Mouse (Mus musculus): ENCODE data around the gene Amigo2. TPM values are rescaled to one million over a fixed set of nuclear protein-coding genes. Genes with fewer than 3 reads are reported as not detected.

Amigo2 gene
- polyA plus RNA-seq, 1 experiment: 2.5 TPM

DNA sequence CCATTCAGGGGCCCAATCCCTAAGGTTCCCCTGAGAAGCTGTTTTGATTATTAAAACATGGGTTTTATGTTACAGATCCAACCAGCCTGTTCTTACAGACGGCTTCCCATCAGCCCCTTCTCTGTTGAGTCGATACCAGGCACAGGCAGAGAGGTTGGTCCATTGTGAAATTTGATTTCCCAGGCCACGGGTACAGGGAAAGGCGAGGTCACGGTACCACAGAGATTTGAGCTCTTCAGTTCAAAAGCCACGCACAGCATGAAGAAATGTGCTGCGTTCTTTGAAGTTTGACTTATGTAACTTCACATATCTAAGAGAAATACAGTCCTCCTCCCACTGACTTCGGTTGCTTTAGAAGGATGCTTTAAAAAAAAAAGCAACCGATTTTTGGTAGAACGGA, 39.6 kb upstream of the Amigo2 start:
- no peaks in the 10 kb centered on the region for H3K4me1 ChIP-seq (replicated peaks; ENCODE audit: control insufficient read depth, insufficient read depth, low read length)
- H3K36me3 ChIP-seq (ENCODE audit: control insufficient read depth, insufficient read depth, low read length): no peaks in the 10 kb centered on the region
- TF ChIP-seq POLR2A (IDR thresholded peaks at IDR 0.05; ENCODE audit: control insufficient read depth, extremely low read depth, insufficient read depth, low read length, poor library complexity) (no peak), CTCF (IDR thresholded peaks at IDR 0.05; ENCODE audit: borderline replicate concordance, control insufficient read depth, extremely low read depth, insufficient read depth, low read length, poor library complexity) (no peak)
- 83% methylated on average over 10 of the region's 10 CpGs for WGBS
- no peaks in the 10 kb centered on the region for H3K27me3 ChIP-seq (ENCODE audit: control insufficient read depth, insufficient read depth, low read length)
- DNase-seq: no peak
- H3K4me3 ChIP-seq (ENCODE audit: control insufficient read depth, insufficient read depth, low read length): no peak overlapping the region
- H3K27ac ChIP-seq (ENCODE audit: control insufficient read depth, insufficient read depth, low read length): no peak overlapping the region

DNA sequence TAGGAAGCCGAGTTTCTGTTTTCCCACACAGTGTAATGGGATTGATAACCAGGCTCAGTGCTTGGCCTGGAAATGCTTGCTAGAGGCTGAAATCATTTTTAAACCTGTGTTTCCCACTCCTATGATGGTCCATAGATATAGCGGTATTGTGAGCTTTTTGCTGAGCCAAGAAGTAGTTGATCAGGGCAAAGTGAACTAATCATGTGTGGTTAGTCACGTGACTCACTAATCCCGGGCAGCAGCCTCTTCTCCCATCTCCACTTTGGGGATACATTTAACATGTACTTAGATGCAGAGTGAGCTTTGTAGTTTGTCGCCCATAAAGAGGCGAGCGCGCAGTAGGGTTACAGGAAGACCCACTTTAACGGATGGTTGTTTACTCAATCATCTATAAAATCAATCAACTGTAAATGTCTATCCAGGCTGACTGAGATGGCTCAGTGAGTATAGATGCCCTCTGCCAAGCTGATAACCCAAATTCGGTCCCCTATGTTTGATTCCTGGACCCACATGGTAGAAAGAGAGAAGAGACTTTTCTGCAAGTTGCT, 38.7 kb upstream of the Amigo2 start:
- 95% methylated on average over 10 of the region's 10 CpGs for WGBS
- no peaks in the 10 kb centered on the region for H3K4me1 ChIP-seq (replicated peaks; ENCODE audit: control insufficient read depth, insufficient read depth, low read length)
- TF ChIP-seq POLR2A (IDR thresholded peaks at IDR 0.05; ENCODE audit: control insufficient read depth, extremely low read depth, insufficient read depth, low read length, poor library complexity): no peak
- no peak for TF ChIP-seq CTCF (IDR thresholded peaks at IDR 0.05; ENCODE audit: borderline replicate concordance, control insufficient read depth, extremely low read depth, insufficient read depth, low read length, poor library complexity)
- DNase-seq: no peak
- H3K4me3 ChIP-seq (ENCODE audit: control insufficient read depth, insufficient read depth, low read length): no peak overlapping the region
- no peaks in the 10 kb centered on the region for H3K36me3 ChIP-seq (ENCODE audit: control insufficient read depth, insufficient read depth, low read length)
- H3K27me3 ChIP-seq (ENCODE audit: control insufficient read depth, insufficient read depth, low read length): no peaks in the 10 kb centered on the region
- no peak overlapping the region for H3K27ac ChIP-seq (ENCODE audit: control insufficient read depth, insufficient read depth, low read length)

DNA sequence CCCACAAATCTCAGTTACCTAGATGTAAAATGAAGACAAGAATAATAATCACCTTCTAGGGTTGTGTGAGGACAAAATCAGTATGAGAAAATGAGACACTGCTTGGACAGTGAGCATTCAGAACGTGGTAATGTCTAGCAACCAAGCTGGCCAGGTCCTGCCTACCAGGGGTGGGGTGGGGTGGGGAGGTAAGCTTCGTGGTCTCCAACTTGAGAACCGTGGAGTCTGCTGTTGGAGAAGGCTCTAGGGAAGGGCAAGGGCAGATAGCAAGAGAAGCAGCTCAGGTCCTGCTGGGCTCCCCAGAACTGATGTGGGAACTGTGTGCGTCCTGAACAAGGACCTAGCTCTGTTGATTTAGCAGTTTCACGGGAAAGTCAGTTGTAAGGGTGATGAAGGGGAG, 37.1 kb upstream of the Amigo2 start:
- H3K4me1 ChIP-seq (replicated peaks; ENCODE audit: control insufficient read depth, insufficient read depth, low read length): no peaks in the 10 kb centered on the region
- WGBS: 74% methylated on average over 5 of the region's 5 CpGs
- no peak overlapping the region for H3K27ac ChIP-seq (ENCODE audit: control insufficient read depth, insufficient read depth, low read length)
- H3K36me3 ChIP-seq (ENCODE audit: control insufficient read depth, insufficient read depth, low read length): no peaks in the 10 kb centered on the region
- no peaks in the 10 kb centered on the region for H3K27me3 ChIP-seq (ENCODE audit: control insufficient read depth, insufficient read depth, low read length)
- no peak for DNase-seq
- TF ChIP-seq POLR2A (IDR thresholded peaks at IDR 0.05; ENCODE audit: control insufficient read depth, extremely low read depth, insufficient read depth, low read length, poor library complexity) (no peak), CTCF (IDR thresholded peaks at IDR 0.05; ENCODE audit: borderline replicate concordance, control insufficient read depth, extremely low read depth, insufficient read depth, low read length, poor library complexity) (no peak)
- no peak overlapping the region for H3K4me3 ChIP-seq (ENCODE audit: control insufficient read depth, insufficient read depth, low read length)

DNA sequence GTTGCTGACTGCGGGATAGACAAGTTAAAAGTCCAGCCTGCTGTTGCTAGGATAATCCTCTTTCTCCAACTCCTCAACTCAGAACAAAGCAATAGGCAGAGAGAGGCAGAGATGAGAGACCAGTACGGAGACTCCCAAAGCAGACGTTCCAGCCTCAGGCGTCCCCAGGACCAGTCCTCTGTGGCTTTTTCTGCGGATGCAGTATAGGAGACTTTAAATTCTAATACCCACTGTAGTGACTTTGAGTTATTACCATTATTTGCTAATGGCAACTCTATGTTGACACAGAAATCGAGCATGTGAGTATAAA, 35.4 kb upstream of the Amigo2 start:
- no peak for DNase-seq
- no peaks in the 10 kb centered on the region for H3K27me3 ChIP-seq (ENCODE audit: control insufficient read depth, insufficient read depth, low read length)
- TF ChIP-seq CTCF (IDR thresholded peaks at IDR 0.05; ENCODE audit: borderline replicate concordance, control insufficient read depth, extremely low read depth, insufficient read depth, low read length, poor library complexity): no peak
- TF ChIP-seq POLR2A (IDR thresholded peaks at IDR 0.05; ENCODE audit: control insufficient read depth, extremely low read depth, insufficient read depth, low read length, poor library complexity): no peak
- H3K27ac ChIP-seq (ENCODE audit: control insufficient read depth, insufficient read depth, low read length): no peak overlapping the region
- no peak overlapping the region for H3K4me3 ChIP-seq (ENCODE audit: control insufficient read depth, insufficient read depth, low read length)
- WGBS: 97% methylated on average over 6 of the region's 6 CpGs
- no peaks in the 10 kb centered on the region for H3K4me1 ChIP-seq (replicated peaks; ENCODE audit: control insufficient read depth, insufficient read depth, low read length)
- H3K36me3 ChIP-seq (ENCODE audit: control insufficient read depth, insufficient read depth, low read length): no peaks in the 10 kb centered on the region

DNA sequence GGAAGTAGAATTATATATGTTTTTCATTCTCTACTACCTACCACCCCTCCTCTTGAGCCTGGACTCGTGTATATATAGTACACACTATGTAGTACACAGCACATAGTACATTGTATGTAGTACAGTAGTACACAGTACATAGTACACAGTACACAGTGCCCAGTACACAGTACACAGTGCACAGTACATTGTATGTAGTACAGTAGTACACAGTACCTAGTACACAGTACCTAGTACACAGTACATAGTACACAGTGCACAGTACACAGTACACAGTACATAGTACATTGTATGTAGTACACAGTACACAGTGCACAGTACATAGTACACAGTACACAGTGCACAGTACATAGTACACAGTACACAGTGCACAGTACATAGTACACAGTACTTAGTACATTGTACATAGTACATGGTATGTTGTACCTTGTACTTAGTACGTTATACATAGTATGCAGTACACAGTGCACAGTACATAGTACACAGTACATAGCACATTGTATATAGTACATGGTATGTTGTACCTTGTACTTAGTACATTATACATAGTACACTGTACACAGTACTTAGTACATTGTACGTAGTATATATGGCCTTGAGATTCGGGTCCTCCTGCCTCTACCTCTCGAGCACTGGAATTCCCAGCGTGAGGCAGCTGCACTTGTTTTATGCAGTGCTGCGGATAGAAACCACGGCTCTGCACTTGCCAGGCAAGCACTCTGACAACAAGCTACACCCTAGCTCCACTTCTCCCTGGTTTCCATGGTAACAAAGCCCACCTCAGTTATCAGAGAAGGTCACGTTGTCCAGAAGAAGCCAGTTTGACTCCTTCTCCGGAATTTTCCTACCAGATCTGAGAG, 34.9 kb upstream of the Amigo2 start:
- Histone ChIP-seq H3K36me3 (ENCODE audit: control insufficient read depth, insufficient read depth, low read length) (no peaks in the 10 kb centered on the region), H3K4me1 (replicated peaks; ENCODE audit: control insufficient read depth, insufficient read depth, low read length) (no peaks in the 10 kb centered on the region), H3K4me3 (ENCODE audit: control insufficient read depth, insufficient read depth, low read length) (no peak overlapping the region), H3K27me3 (ENCODE audit: control insufficient read depth, insufficient read depth, low read length) (no peaks in the 10 kb centered on the region), H3K27ac (ENCODE audit: control insufficient read depth, insufficient read depth, low read length) (no peak overlapping the region)
- TF ChIP-seq POLR2A (IDR thresholded peaks at IDR 0.05; ENCODE audit: control insufficient read depth, extremely low read depth, insufficient read depth, low read length, poor library complexity) (no peak), CTCF (IDR thresholded peaks at IDR 0.05; ENCODE audit: borderline replicate concordance, control insufficient read depth, extremely low read depth, insufficient read depth, low read length, poor library complexity) (no peak)
- no peak for DNase-seq
- WGBS: 97% methylated on average over 10 of the region's 10 CpGs

DNA sequence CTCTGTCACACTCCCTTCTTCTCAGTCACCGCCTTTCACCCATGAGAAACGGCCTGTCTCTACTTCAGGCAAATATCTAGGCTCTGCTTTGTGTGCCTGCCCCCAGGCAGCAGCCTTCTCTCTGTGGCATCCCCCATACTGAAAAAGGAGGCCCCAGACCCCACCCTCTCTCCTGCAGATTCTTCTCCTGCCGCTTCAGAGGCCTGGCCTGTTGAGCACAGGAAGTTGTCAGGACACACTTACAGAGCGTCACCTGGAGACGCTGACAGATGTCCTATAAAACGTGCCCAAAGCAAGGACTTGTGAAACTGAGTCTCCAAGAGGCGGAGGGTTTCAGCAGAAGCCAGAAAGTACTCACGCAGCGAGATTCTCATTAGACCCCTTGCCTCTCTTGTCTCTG, 33.7 kb upstream of the Amigo2 start:
- H3K27me3 ChIP-seq (ENCODE audit: control insufficient read depth, insufficient read depth, low read length): no peaks in the 10 kb centered on the region
- TF ChIP-seq POLR2A (IDR thresholded peaks at IDR 0.05; ENCODE audit: control insufficient read depth, extremely low read depth, insufficient read depth, low read length, poor library complexity) (no peak), CTCF (IDR thresholded peaks at IDR 0.05; ENCODE audit: borderline replicate concordance, control insufficient read depth, extremely low read depth, insufficient read depth, low read length, poor library complexity) (no peak)
- WGBS: 79% methylated on average over 9 of the region's 9 CpGs
- no peak overlapping the region for H3K4me3 ChIP-seq (ENCODE audit: control insufficient read depth, insufficient read depth, low read length)
- no peak overlapping the region for H3K27ac ChIP-seq (ENCODE audit: control insufficient read depth, insufficient read depth, low read length)
- no peak for DNase-seq
- no peaks in the 10 kb centered on the region for H3K4me1 ChIP-seq (replicated peaks; ENCODE audit: control insufficient read depth, insufficient read depth, low read length)
- no peaks in the 10 kb centered on the region for H3K36me3 ChIP-seq (ENCODE audit: control insufficient read depth, insufficient read depth, low read length)

All from thymus, adult 2 months (tissue).